In the genomic region with DNA sequence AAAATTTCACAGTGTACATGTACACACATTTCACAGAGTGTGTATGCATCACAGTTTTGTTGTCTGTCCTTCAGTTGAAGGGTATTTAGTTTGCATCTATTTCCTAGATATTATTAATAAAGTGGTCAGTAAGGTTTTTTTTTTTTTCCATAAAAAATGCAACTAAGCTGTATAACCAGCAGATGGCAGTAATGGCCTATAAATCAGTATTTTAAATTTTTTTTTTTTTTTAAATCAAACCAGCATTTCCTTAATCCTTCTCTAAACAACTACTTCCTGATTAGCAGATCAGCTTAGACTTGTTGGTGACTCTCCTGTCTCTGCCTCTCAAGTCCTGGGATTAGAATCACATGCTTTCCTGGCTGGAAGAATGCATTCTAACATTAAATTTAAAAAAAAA, we compare ENCODE assay signal across 15 mouse cellular contexts. TPM values are rescaled to one million over a fixed set of nuclear protein-coding genes. Genes with fewer than 3 reads are reported as not detected.
A peak's percentile ranks its signal among the peaks of the same experiment; 100 is the strongest.
DNase-seq lines count a peak whose midpoint lies in the region; ATAC-seq and TF ChIP-seq lines count a peak whose summit lies in the region.
"Had no signal": no experiment of that assay in that cellular context is flagged by ENCODE, and none has a peak within 500 bp of the region (broad histone marks: within the 10 kb centered on the region; RNA-seq: fewer than 3 reads in every experiment).

No protein-coding gene starts in this region.

- H3K27ac ChIP-seq in cerebellum, adult 2 months (ENCODE audit: insufficient read depth, low read length): no peak overlapping the region
- H3K27ac ChIP-seq in kidney, postnatal 0 days: no peak overlapping the region
- H3K27ac ChIP-seq: hindbrain, embryonic 10.5 days; kidney, embryonic 15.5 days; liver, embryonic 15.5 days had no signal

- H3K4me1 ChIP-seq in cerebellum, adult 2 months (ENCODE audit: control insufficient read depth, insufficient read depth, low read length): no peaks in the 10 kb centered on the region
- no peaks in the 10 kb centered on the region for H3K4me1 ChIP-seq in kidney, postnatal 0 days (replicated peaks; ENCODE audit: insufficient read depth, low read length)
- H3K4me1 ChIP-seq: liver, embryonic 15.5 days had no signal

- TF ChIP-seq CTCF in cerebellum, adult 2 months (IDR thresholded peaks at IDR 0.05; ENCODE audit: borderline replicate concordance, insufficient read depth, low read depth, low read length): 0 out of 2 replicates have a peak, but pooled peaks have one; percentile 23
- peak; percentile 55; the same call in 1 of the 2 replicates for TF ChIP-seq CTCF in kidney, postnatal 0 days (IDR thresholded peaks at IDR 0.05; ENCODE audit: low read depth)

- no peak for ATAC-seq in kidney, postnatal 0 days (replicated peaks; ENCODE audit: low FRiP score, low read depth)
- ATAC-seq in common myeloid progenitor, adult 5-6 weeks (replicated peaks; ENCODE audit: low read depth, poor library complexity, severe bottlenecking): 0 out of 2 replicates have a peak, but pooled peaks have one; percentile 39

- TF ChIP-seq POLR2A in cerebellum, adult 2 months (IDR thresholded peaks at IDR 0.05; ENCODE audit: borderline replicate concordance, insufficient read depth, low read length): no peak

- H3K36me3 ChIP-seq in kidney, postnatal 0 days (ENCODE audit: insufficient read depth, low read length): no peaks in the 10 kb centered on the region
- H3K36me3 ChIP-seq: hindbrain, embryonic 10.5 days; kidney, embryonic 15.5 days; liver, embryonic 15.5 days had no signal

- H3K9ac ChIP-seq in kidney, postnatal 0 days (ENCODE audit: low read depth, low read length): no peak overlapping the region
- H3K9ac ChIP-seq: kidney, embryonic 15.5 days; liver, embryonic 15.5 days had no signal

- no peak for DNase-seq in cerebellum, adult 2 months
- DNase-seq in cerebellum, adult 11-12 months: no peak
- DNase-seq in kidney, postnatal 0 days (ENCODE audit: low spot score): peak; percentile 76
- DNase-seq in kidney, postnatal 10 days: no peak
- DNase-seq in A20 (ENCODE audit: low read depth, low spot score): peak; percentile 1
- no peak for DNase-seq in urinary bladder, postnatal 4 days (ENCODE audit: low spot score in 2 of 2)
- no peak for DNase-seq in B cell, adult 2 months
- DNase-seq: adrenal gland, postnatal 25 days; cerebellum, adult 8-10 months; layer of hippocampus, postnatal 36 days had no signal

- H3K4me2 ChIP-seq in kidney, postnatal 0 days (ENCODE audit: low read length): no peak overlapping the region
- H3K4me2 ChIP-seq: kidney, embryonic 15.5 days; liver, embryonic 15.5 days had no signal

- no peaks in the 10 kb centered on the region for H3K27me3 ChIP-seq in cerebellum, adult 2 months (ENCODE audit: control insufficient read depth, insufficient read depth, low read length)
- no peaks in the 10 kb centered on the region for H3K27me3 ChIP-seq in kidney, postnatal 0 days (ENCODE audit: insufficient read depth, low read length)

- no peaks in the 10 kb centered on the region for H3K9me3 ChIP-seq in kidney, postnatal 0 days (replicated peaks; ENCODE audit: low read length)
- H3K9me3 ChIP-seq: kidney, embryonic 15.5 days; liver, embryonic 15.5 days had no signal

- H3K4me3 ChIP-seq in cerebellum, adult 2 months (replicated peaks; ENCODE audit: insufficient read depth, low read depth, low read length): no peak overlapping the region
- H3K4me3 ChIP-seq in kidney, postnatal 0 days (replicated peaks; ENCODE audit: low read depth, low read length): no peak overlapping the region
- H3K4me3 ChIP-seq: hindbrain, embryonic 10.5 days; kidney, embryonic 15.5 days; liver, embryonic 15.5 days; megakaryocyte, embryonic 14.5 days had no signal

RNA-seq across cellular contexts. Expression of a gene that starts 5.2 kb away (rescaled TPM):
- polyA plus RNA-seq in cerebellum, adult 2 months (2012; rRNA removed): 0.05 TPM in 1 of 2 replicates, not detected in the other
- polyA plus RNA-seq in kidney, postnatal 0 days (2015; fragmentation: Nextera tagmentation; extraction: Ambion mirVana): not detected in 2 replicates
- total RNA-seq in common myeloid progenitor, adult 5-6 weeks (2017): not detected in 2 replicates
- total RNA-seq: adrenal gland, postnatal 25 days had no signal
- polyA plus RNA-seq: kidney, embryonic 15.5 days had no signal

Comparison
In these comparisons a context has a peak if more than half of its experiments do, and no peak if none do; other contexts are left out.
1. DNase-seq: peak in kidney, postnatal 0 days (single experiment) and A20 (single experiment); none in cerebellum, adult 2 months (0 of 2), cerebellum, adult 11-12 months (single experiment), kidney, postnatal 10 days (single experiment), urinary bladder, postnatal 4 days (0 of 2) and B cell, adult 2 months (0 of 2).